Mouse (Mus musculus): ENCODE measurements at regions not wholly inside any gene's neighbourhood (a gene's known extent, or its start where the extent isn't known, plus 50 kb on each side); places are given as distances from the start of the nearest gene placed in this dataset.

DNA sequence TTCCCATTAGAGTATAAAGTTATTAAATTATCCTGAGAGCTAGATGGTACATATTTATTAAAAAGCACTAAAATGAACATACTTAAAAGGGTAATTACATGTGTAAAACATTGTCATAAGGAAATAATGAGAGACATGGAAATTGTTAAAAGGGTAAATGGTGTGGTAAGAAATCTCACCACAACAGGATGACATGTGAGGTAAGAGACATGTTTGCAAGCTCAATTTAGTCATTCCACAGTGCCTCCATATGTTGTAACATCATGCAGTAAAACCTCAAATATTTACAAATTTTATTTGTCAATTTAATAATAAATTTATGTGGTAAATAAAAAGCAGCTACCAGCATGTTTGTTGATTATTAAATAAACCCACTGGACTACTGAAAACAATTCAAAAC is 355.4 kb downstream of the 4930474N05Rik start:
- Histone ChIP-seq H3K27me3 (ENCODE audit: control insufficient read depth, insufficient read depth, low read length) (no peaks in the 10 kb centered on the region), H3K4me2 (ENCODE audit: low read depth, low read length) (no peak overlapping the region), H3K36me3 (replicated peaks; ENCODE audit: control insufficient read depth, insufficient read depth, low read depth, low read length) (no peaks in the 10 kb centered on the region), H3K4me3 (ENCODE audit: low read depth, low read length) (no peak overlapping the region), H3K27ac (replicated peaks; ENCODE audit: low read depth, low read length) (no peak overlapping the region), H3K9ac (replicated peaks; ENCODE audit: low read length) (no peak overlapping the region), H3K4me1 (ENCODE audit: control insufficient read depth, insufficient read depth, low read length) (no peaks in the 10 kb centered on the region), H3K9me3 (replicated peaks; ENCODE audit: control insufficient read depth, low read length) (no peaks in the 10 kb centered on the region)
- no peak for DNase-seq (ENCODE audit: low spot score)
- no peak for ATAC-seq (replicated peaks; ENCODE audit: insufficient number of reproducible peaks, low FRiP score, low TSS enrichment, low read depth)

GRCm38 (mm10) chr14:36414656-36415273 is 320.0 kb downstream of the 4930474N05Rik start:
- no peaks in the 10 kb centered on the region for H3K9me3 ChIP-seq (replicated peaks; ENCODE audit: control insufficient read depth, low read length)
- WGBS, result 77% methylated on average over 3 of the region's 3 CpGs
- no peak for ATAC-seq (replicated peaks; ENCODE audit: insufficient number of reproducible peaks, low FRiP score, low TSS enrichment, low read depth)
- no peak overlapping the region for H3K9ac ChIP-seq (replicated peaks; ENCODE audit: low read length)
- H3K4me2 ChIP-seq (ENCODE audit: low read depth, low read length), result no peak overlapping the region
- H3K36me3 ChIP-seq (replicated peaks; ENCODE audit: control insufficient read depth, insufficient read depth, low read depth, low read length), result no peaks in the 10 kb centered on the region
- no peaks in the 10 kb centered on the region for H3K4me1 ChIP-seq (ENCODE audit: control insufficient read depth, insufficient read depth, low read length)
- no peaks in the 10 kb centered on the region for H3K27me3 ChIP-seq (ENCODE audit: control insufficient read depth, insufficient read depth, low read length)
- H3K27ac ChIP-seq (replicated peaks; ENCODE audit: low read depth, low read length), result no peak overlapping the region
- DNase-seq (ENCODE audit: low spot score), result no peak
- H3K4me3 ChIP-seq (ENCODE audit: low read depth, low read length), result no peak overlapping the region

GRCm38 (mm10) chr14:36414180-36414579 is 319.5 kb downstream of the 4930474N05Rik start:
- H3K27me3 ChIP-seq (ENCODE audit: control insufficient read depth, insufficient read depth, low read length), result no peaks in the 10 kb centered on the region
- H3K4me3 ChIP-seq (ENCODE audit: low read depth, low read length), result no peak overlapping the region
- no peak overlapping the region for H3K9ac ChIP-seq (replicated peaks; ENCODE audit: low read length)
- H3K9me3 ChIP-seq (replicated peaks; ENCODE audit: control insufficient read depth, low read length), result no peaks in the 10 kb centered on the region
- no peak for DNase-seq (ENCODE audit: low spot score)
- H3K4me1 ChIP-seq (ENCODE audit: control insufficient read depth, insufficient read depth, low read length), result no peaks in the 10 kb centered on the region
- 83% methylated on average over 1 of the region's 1 CpGs for WGBS
- no peak overlapping the region for H3K27ac ChIP-seq (replicated peaks; ENCODE audit: low read depth, low read length)
- no peaks in the 10 kb centered on the region for H3K36me3 ChIP-seq (replicated peaks; ENCODE audit: control insufficient read depth, insufficient read depth, low read depth, low read length)
- ATAC-seq (replicated peaks; ENCODE audit: insufficient number of reproducible peaks, low FRiP score, low TSS enrichment, low read depth), result no peak
- H3K4me2 ChIP-seq (ENCODE audit: low read depth, low read length), result no peak overlapping the region
